ENCODE assay signal across 20 mouse cellular contexts in the genomic region with DNA sequence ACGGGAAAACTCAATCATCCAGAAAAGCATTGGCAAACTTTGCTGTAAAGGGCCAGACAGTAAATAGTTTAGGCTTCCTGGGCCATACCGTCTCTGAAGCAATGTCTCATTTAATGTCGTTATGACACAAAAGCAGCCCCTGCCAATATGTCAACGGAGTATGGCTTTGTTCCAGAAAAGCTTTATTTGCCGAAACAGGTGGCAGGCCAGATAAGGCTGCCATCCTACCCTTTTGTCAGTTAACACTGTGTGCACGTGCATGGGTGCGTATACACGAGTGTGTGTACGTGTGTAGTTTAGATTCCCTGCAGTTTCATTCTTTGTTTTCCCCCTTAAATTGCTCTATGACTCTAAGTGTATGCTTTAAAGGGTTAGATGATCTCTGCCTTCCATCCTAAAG. TPM values are rescaled to one million over a fixed set of nuclear protein-coding genes. Genes with fewer than 3 reads are reported as not detected.
DNase-seq lines count a peak whose midpoint lies in the region; ATAC-seq and TF ChIP-seq lines count a peak whose summit lies in the region.
"Had no signal": no experiment of that assay in that cellular context is flagged by ENCODE, and none has a peak within 500 bp of the region (broad histone marks: within the 10 kb centered on the region; RNA-seq: fewer than 3 reads in every experiment).

No protein-coding gene starts in this region.

- ATAC-seq in midbrain, embryonic 15.5 days (replicated peaks): no peak
- ATAC-seq in midbrain, embryonic 16.5 days: no peak
- ATAC-seq in forebrain, embryonic 15.5 days (replicated peaks): no peak
- ATAC-seq: intestine, embryonic 16.5 days had no signal

- DNase-seq in gastrocnemius, adult 2 months: no peak
- DNase-seq in gastrocnemius, postnatal 25 days: no peak
- DNase-seq in layer of hippocampus, adult 11-12 months (ENCODE audit: low spot score): no peak
- DNase-seq: adrenal gland, adult 8-10 months; adrenal gland, postnatal 36 days; cerebellum, adult 11 months; cerebellum, adult 8-10 months; cerebellum, postnatal 14 days; gastrocnemius, postnatal 10 days; heart, adult 2 months; heart, postnatal 14 days had no signal

- no peak for TF ChIP-seq CTCF in gastrocnemius, adult 2 months (IDR thresholded peaks at IDR 0.05)

- peaks cover 12% of the 10 kb centered on the region; the same call in 1 of the 2 replicates for H3K4me1 ChIP-seq in midbrain, embryonic 15.5 days
- peaks cover 3% of the 10 kb centered on the region for H3K4me1 ChIP-seq in midbrain, embryonic 16.5 days (ENCODE audit: control insufficient read depth, insufficient read depth, low read length)
- peaks cover 28% of the 10 kb centered on the region for H3K4me1 ChIP-seq in forebrain, embryonic 15.5 days
- H3K4me1 ChIP-seq: embryonic facial prominence, embryonic 12.5 days; heart, embryonic 15.5 days had no signal

- H3K27ac ChIP-seq in gastrocnemius, adult 2 months: 0 out of 2 replicates have a peak overlapping the region, but pooled peaks have one; percentile 6
- peak overlapping the region; percentile 10; the same call in 1 of the 2 replicates for H3K27ac ChIP-seq in midbrain, embryonic 15.5 days
- no peak overlapping the region for H3K27ac ChIP-seq in midbrain, embryonic 16.5 days (ENCODE audit: low read length)
- H3K27ac ChIP-seq in forebrain, embryonic 15.5 days (replicated peaks): 0 out of 2 replicates have a peak overlapping the region, but pooled peaks have one; percentile 2
- H3K27ac ChIP-seq: embryonic facial prominence, embryonic 12.5 days; heart, adult 2 months; heart, embryonic 15.5 days; hindbrain, embryonic 15.5 days had no signal

- no peak overlapping the region for H3K4me3 ChIP-seq in gastrocnemius, adult 2 months
- H3K4me3 ChIP-seq in midbrain, embryonic 15.5 days: no peak overlapping the region
- H3K4me3 ChIP-seq in midbrain, embryonic 16.5 days (ENCODE audit: low read depth, low read length): no peak overlapping the region
- H3K4me3 ChIP-seq in forebrain, embryonic 15.5 days: no peak overlapping the region
- H3K4me3 ChIP-seq: embryonic facial prominence, embryonic 12.5 days; heart, adult 2 months; heart, embryonic 15.5 days; hindbrain, embryonic 15.5 days had no signal

- no peak overlapping the region for H3K9ac ChIP-seq in midbrain, embryonic 15.5 days
- H3K9ac ChIP-seq in midbrain, embryonic 16.5 days (ENCODE audit: low read depth, low read length): no peak overlapping the region
- H3K9ac ChIP-seq in forebrain, embryonic 15.5 days (replicated peaks): no peak overlapping the region
- H3K9ac ChIP-seq: embryonic facial prominence, embryonic 12.5 days; heart, embryonic 15.5 days; hindbrain, embryonic 15.5 days had no signal

- no peak overlapping the region for H3K4me2 ChIP-seq in midbrain, embryonic 15.5 days
- no peak overlapping the region for H3K4me2 ChIP-seq in midbrain, embryonic 16.5 days (ENCODE audit: low read length)
- H3K4me2 ChIP-seq in forebrain, embryonic 15.5 days (replicated peaks): no peak overlapping the region
- H3K4me2 ChIP-seq: embryonic facial prominence, embryonic 12.5 days; heart, embryonic 11.5 days; heart, embryonic 15.5 days; hindbrain, embryonic 15.5 days had no signal

- no peaks in the 10 kb centered on the region for H3K27me3 ChIP-seq in midbrain, embryonic 15.5 days (replicated peaks)
- H3K27me3 ChIP-seq in midbrain, embryonic 16.5 days (ENCODE audit: control insufficient read depth, insufficient read depth, low read depth, low read length): no peaks in the 10 kb centered on the region
- H3K27me3 ChIP-seq in forebrain, embryonic 15.5 days: no peaks in the 10 kb centered on the region
- H3K27me3 ChIP-seq: embryonic facial prominence, embryonic 12.5 days; hindbrain, embryonic 15.5 days had no signal

- WGBS in midbrain, embryonic 15.5 days: 46% methylated on average over 9 of the region's 9 CpGs
- WGBS in midbrain, embryonic 16.5 days: 47% methylated on average over 9 of the region's 9 CpGs
- 22% methylated on average over 9 of the region's 9 CpGs for WGBS in forebrain, embryonic 15.5 days

- intact Hi-C loops in gastrocnemius, adult 2 months (cut with DNase I): no loop called here

- no peaks in the 10 kb centered on the region for H3K9me3 ChIP-seq in midbrain, embryonic 15.5 days
- H3K9me3 ChIP-seq in midbrain, embryonic 16.5 days (replicated peaks; ENCODE audit: control insufficient read depth, low read length, poor library complexity, severe bottlenecking): no peaks in the 10 kb centered on the region
- H3K9me3 ChIP-seq in forebrain, embryonic 15.5 days: no peaks in the 10 kb centered on the region
- H3K9me3 ChIP-seq: embryonic facial prominence, embryonic 12.5 days; heart, embryonic 15.5 days; hindbrain, embryonic 15.5 days had no signal

- no peaks in the 10 kb centered on the region for H3K36me3 ChIP-seq in midbrain, embryonic 15.5 days (replicated peaks)
- H3K36me3 ChIP-seq in midbrain, embryonic 16.5 days (ENCODE audit: control insufficient read depth, insufficient read depth, low read length): no peaks in the 10 kb centered on the region
- no peaks in the 10 kb centered on the region for H3K36me3 ChIP-seq in forebrain, embryonic 15.5 days
- H3K36me3 ChIP-seq: embryonic facial prominence, embryonic 12.5 days; heart, embryonic 15.5 days; hindbrain, embryonic 15.5 days had no signal

RNA-seq across cellular contexts. Expression of a gene that starts 20.1 kb away (rescaled TPM):
- total RNA-seq in gastrocnemius, adult 2 months (2021): 10 to 100 TPM; 46.1 to 52.4 TPM
- 10 to 100 TPM; 39.1 to 54.7 TPM for total RNA-seq in gastrocnemius, postnatal 25 days (2021)
- 46.6 and 50.4 TPM in 2 replicates for polyA plus RNA-seq in midbrain, embryonic 15.5 days (2015; fragmentation: Nextera tagmentation; extraction: Ambion mirVana)
- 38.4 and 38.6 TPM in 2 replicates for polyA plus RNA-seq in midbrain, embryonic 16.5 days (2015; fragmentation: Nextera tagmentation; extraction: Ambion mirVana)
- 20.3 and 25.2 TPM in 2 replicates for polyA plus RNA-seq in forebrain, embryonic 15.5 days (2015; fragmentation: Nextera tagmentation; extraction: Ambion mirVana)
- total RNA-seq: hematopoietic stem cell, adult 5-6 weeks had no signal
